Mouse (Mus musculus): ENCODE data around the gene Rarres1.

The Rarres1 gene

GRCm38 (mm10) chr3:67492086-67492869 is 23.0 kb downstream of the Rarres1 start:
- in situ Hi-C loops (cut with MboI, MseI), result no loop called here

DNA sequence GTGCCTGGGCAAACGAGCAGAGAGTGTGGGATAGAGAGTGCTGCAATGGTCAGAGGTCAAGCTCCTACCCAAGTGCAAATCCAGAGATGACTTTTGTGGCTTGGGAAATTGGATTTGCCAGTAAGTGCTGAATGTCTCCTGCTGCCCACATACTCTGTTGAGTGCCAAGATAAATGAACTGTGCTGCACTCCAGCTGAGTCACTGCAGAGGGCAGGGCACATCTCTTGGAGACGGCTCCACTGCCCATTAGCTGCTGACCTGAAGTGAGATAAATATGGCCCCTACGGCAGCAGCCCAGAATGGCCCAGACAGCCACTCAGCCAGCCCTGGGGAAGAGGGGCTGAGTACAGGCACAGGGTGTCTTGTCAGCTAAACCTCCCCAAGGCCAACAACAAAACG is 25.2 kb downstream of the Rarres1 start:
- in situ Hi-C loops (cut with MboI, MseI), result no loop called here

GRCm38 (mm10) chr3:67485233-67485632 is 30.1 kb downstream of the Rarres1 start:
- in situ Hi-C loops (cut with MboI, MseI), result no loop called here

DNA sequence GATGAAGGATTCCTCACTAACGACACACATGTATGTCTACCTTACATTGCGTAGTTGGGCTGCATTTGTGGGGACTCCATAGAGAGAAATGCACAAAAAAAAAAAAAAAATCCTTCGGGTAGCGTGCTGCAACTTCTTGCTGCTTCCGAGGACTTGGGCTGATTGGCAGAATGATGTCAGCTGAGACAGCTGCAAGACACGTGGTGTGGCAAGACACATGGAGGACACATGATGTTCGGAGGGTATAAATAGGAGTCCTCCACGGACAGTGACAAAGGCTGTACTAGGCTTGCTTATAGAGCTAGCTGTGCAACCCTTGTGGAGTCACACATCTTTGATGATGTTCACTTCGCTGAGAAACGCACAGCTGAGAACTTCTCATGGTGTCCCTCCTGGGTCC is 32.9 kb downstream of the Rarres1 start:
- in situ Hi-C loops (cut with MboI, MseI), result no loop called here

- in situ Hi-C loops (cut with MboI, MseI), result no loop called here
Measured at GRCm38 (mm10) chr3:67479806-67480205, 35.5 kb downstream of the Rarres1 start.

DNA sequence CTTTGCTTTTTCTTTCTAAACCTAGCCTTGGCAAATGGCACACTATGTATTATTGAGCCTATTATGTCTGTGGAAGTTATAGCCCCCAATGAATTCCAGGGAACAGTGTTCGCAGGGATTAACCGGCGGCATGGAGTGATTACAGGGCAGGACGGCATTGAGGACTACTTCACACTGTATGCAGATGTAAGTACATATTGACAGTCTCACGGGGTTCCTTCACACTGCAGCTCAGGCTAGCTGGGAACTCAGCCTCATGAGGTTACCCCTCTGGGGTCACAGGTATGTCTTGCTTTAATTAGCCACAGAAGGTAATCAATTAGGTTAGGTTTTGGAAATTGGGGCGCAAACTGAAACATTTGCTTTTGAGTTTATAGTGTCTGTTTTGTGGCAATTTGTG is 41.9 kb downstream of the Rarres1 start:
- in situ Hi-C loops (cut with MboI, MseI), result no loop called here

GRCm38 (mm10) chr3:67471408-67472127 is 43.8 kb downstream of the Rarres1 start:
- in situ Hi-C loops (cut with MboI, MseI), result no loop called here

DNA sequence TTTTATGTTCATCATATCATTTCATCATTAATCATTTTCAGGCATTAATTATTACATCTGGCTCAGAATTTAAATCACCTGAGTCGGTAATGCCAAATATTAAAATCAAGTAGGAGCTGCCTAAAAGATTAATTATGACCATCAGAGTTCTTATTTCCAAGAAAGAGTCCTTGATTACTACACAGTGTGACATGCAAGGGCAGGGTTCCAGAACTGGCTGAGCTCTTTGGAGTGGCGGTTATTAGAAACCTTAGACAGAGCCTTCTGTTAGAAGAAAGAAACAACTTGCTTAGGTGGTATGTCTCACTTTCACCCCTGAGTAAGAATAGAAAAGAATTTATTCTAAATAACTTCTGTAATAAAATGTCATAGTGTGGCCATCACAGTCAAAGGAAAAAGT is 48.0 kb downstream of the Rarres1 start:
- in situ Hi-C loops (cut with MboI, MseI), result loop anchor here (10.0 kb wide), 1 partner anchor 1522 kb away; no protein-coding TSS in a partner anchor

DNA sequence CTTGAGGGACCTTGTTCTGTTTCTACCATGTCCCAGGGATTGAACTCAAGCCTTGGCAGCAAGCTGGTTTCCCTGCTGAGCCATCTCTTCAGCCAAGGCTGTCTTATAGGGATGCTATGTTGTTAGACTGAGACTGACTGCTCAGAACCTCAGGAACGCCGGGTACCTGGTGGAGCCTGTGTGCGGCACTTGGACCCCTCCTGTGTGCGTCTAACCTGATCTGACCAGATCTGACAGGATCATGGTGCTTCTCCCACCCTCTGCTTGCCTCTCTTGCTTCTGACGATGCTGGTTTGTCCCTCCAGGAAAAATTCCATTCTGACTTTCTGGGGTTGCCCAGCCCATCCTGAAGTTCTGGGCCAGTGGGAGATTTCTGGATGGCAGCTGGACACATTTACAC is 48.7 kb downstream of the Rarres1 start:
- in situ Hi-C loops (cut with MboI, MseI), result loop anchor here (10.0 kb wide), 1 partner anchor 1522 kb away; no protein-coding TSS in a partner anchor

GRCm38 (mm10) chr3:67463450-67464372 is 51.6 kb downstream of the Rarres1 start, which contains the start of gene Lxn:
TSS of gene Lxn (minus strand) at chr3:67463926.
- in situ Hi-C loops (cut with MboI, MseI), result loop anchor here (10.0 kb wide), 1 partner anchor 1519 kb away; no protein-coding TSS in a partner anchor

DNA sequence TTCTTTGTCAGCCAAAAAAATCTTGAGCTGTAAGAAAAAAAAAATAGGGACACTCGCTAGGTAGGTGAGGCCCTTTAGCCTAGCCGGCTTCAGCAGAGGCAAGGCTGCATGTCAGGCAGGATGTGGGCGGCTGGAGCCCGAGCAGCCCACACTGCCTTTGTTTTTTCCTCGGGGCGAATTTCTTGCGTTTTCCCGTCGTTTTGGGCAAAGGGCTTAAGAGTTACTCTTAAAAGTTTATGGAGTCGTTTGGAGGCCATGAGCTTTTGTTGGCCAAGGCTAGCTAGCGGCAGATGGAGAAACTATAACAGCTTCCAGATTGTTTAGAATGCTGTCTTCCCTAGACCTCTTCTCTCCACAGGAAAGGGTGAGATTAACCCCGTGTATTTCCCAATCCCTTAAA is 52.3 kb downstream of the Rarres1 start:
- in situ Hi-C loops (cut with MboI, MseI), result loop anchor here (10.0 kb wide), 1 partner anchor 1518 kb away; no protein-coding TSS in a partner anchor

- in situ Hi-C loops (cut with MboI, MseI), result loop anchor here (10.0 kb wide), 1 partner anchor 1518 kb away; no protein-coding TSS in a partner anchor
Measured at GRCm38 (mm10) chr3:67462578-67462977, 52.7 kb downstream of the Rarres1 start.

DNA sequence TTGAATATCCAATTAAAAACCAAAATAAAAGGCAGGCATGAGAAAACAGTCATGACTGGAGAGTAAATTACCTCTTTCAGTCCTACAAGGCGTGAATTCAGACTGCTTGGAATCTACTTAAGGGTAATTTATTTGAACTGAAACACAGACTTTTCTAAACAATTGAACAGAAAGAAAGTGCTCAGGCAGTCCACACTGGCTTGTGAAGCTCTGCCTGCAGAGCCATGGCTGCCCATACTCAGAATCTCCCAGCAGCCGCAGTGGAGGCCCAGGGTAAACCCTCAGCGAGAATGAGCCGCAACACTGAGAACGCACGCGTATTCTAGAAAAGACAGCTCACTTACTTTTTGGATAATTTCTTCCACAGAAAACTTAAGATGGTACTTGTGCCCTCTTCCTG is 53.3 kb downstream of the Rarres1 start:
- in situ Hi-C loops (cut with MboI, MseI), result loop anchor here (10.0 kb wide), 1 partner anchor 1517 kb away; no protein-coding TSS in a partner anchor

DNA sequence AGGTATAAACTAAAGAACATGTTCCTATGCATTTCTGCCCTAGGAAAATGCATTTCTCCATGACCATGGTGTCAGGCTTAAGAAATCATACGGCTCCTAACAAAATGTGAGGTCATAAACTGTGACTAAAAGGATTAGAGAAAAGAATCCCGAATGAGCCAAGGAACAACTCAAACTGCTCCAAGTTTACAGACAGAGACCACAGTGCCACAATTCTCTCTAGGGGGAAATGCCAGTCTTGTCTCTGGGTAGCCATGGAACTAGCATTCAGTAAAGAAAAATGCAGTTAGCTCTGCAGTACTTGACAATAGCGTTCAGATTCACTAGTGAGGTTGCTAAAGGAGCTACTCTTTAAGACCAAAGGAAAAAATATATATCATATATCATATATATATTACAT is 55.4 kb downstream of the Rarres1 start:
- in situ Hi-C loops (cut with MboI, MseI), result loop anchor here (10.0 kb wide), 1 partner anchor 1515 kb away; no protein-coding TSS in a partner anchor

DNA sequence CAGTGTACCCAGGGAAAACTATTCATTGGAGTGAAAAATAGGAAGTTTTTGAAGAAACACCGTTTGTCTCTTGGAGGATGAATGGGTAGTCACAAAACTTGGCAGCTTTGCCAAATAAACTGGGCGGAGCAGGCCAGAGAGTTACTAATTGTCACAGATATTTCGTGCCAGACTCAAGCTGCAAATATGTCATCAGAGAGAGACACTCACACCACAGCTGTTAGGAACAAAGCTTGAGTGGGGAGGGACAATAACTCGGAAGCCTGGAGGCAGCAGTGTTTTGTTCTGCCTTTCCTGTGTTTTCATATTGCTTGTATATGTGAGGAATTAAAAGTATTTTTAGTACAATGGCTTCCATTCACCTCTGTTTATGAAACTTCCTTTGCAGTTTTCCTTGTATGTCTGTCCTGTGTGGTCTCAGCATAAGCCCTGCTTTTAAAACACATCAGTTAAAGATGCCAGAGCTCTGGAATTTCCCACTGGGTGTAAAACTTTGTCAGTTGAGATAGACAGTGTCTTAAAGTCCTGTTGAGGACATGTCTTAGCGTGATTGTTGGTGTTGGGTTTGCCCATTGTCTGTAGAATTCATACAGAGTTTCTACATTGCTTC is 64.6 kb downstream of the Rarres1 start:
- in situ Hi-C loops (cut with MboI, MseI), result no loop called here

- in situ Hi-C loops (cut with MboI, MseI), result no loop called here
Measured at GRCm38 (mm10) chr3:67449660-67450059, 65.7 kb downstream of the Rarres1 start.

GRCm38 (mm10) chr3:67447143-67447542 is 68.2 kb downstream of the Rarres1 start:
- in situ Hi-C loops (cut with MboI, MseI), result no loop called here

GRCm38 (mm10) chr3:67434011-67434410 is 81.3 kb downstream of the Rarres1 start:
- in situ Hi-C loops (cut with MboI, MseI), result loop anchor here (5.0 kb wide), 1 partner anchor 143 kb away; no protein-coding TSS in a partner anchor

- in situ Hi-C loops (cut with MboI, MseI), result loop anchor here (5.0 kb wide), 1 partner anchor 147 kb away; no protein-coding TSS in a partner anchor
Measured at GRCm38 (mm10) chr3:67429999-67430380, 85.3 kb downstream of the Rarres1 start, which contains the start of gene Gfm1. TSS of gene Gfm1 (plus strand) at chr3:67430096.

DNA sequence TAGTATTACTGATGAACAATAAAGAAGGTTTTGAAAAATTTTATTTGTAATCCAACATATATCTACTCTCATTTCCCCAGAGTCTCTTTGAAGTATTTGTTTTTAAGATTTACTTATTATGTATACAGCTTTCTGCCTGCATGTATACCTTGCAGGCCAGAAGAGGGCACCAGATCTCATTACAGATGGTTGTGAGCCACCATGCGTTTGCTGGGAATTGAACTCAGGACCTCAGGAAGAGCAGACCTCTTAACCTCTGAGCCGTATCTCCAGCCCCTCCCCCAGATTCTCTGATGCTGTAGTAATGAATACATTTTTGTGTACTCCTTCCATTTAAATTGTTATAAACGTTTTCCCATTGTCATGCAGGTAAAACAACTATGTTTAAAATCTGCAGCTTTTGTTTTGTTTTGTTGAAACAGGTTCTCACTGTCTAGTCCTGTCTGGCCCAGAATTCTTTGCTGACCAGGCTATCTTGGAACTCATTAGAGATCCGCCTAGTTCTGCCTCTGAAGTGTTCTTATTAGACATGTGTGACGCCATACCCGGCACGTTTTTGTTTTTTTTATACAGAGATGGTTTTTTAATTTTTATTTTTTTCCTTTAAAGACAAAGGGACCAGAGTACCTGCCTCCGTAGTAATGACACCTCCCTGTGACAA is 85.9 kb downstream of the Rarres1 start:
- in situ Hi-C loops (cut with MboI, MseI), result no loop called here
